Mouse (Mus musculus) cerebellum, postnatal 36 days (tissue): ENCODE results near the gene Fxr2.
"Not testable (repeated sequence)": the region's sequence is repeated elsewhere in the genome, so short reads cannot be mapped to it uniquely, and the experiment has no call there.

Source experiments
- DNase-seq, 2 experiments: peaks; one replicate each; pipeline ENCODE4 v3.0.0; 2021 to 2022; ENCODE audit warnings: mixed read lengths in 2 of 2

Gene Fxr2

DNA sequence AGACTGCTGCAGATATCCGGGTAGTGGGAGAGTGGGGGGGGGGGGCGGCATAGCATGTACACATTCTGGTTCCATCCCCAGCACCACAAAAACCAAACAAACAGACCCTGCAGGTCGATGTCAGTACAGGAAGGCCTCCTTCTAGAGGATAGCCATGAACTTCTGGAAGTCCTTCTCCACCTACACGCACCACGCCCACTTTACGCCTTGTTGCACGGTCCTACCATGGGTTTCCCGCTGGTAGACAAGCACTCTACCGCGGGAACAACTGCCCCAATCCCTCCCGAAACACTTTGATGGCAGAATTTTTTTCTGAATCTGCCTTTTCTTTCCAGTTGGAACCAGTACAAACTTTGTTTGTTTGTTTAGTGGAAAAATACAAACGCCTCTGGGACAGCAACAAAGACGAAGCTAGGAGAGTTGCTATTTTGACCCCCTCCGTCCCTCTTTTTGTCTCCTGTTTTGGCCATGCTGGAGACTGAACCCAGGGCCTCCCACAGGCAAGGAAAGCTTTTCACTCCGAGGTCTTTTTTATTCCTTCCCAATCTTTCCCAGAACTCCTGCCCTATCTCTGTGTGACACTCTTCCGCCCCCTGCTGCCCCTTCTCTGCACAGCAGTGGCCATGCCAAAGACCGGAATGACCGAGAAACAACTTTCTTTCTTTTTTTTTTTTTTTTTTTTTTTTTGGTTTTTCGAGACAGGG, 19.1 kb upstream of the Fxr2 start:
- DNase-seq: peak; percentile 85 to 87

DNA sequence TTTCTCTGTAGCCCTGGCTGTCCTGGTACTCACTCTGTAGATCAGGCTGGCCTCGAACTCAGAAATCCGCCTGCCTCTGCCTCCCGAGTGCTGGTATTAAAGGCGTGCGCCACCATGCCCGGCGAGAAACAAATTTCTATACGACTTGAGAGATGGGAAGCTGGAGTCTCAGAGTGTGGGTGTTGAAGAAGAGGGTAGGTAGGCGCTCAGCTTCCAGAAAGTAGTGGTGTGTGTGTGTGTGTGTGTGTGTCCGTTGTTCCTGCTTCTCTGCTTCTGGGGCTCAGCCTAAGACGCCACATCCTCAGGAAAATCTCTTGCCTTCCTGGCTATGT, 18.6 kb upstream of the Fxr2 start:
- DNase-seq: not testable (repeated sequence)

DNA sequence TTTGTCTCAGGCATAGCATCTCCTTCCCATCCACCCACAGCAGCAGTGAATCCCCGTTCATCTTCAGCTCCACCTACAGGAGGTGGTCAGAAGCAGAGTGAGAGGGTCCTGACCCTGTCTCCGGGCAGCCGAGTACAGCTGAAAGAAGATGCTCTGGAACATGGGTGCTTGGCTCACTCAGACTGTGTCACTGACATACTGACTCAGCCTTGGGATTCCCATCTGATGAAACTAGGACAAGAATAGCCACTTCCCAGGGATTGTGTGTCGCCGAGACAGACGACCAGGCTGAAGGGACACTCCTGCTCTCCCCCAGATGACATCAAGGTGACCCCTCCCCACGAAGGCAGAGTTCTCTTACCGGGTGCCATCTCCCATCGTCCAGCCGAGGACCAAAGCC, 16.0 kb upstream of the Fxr2 start:
- DNase-seq: no peak

DNA sequence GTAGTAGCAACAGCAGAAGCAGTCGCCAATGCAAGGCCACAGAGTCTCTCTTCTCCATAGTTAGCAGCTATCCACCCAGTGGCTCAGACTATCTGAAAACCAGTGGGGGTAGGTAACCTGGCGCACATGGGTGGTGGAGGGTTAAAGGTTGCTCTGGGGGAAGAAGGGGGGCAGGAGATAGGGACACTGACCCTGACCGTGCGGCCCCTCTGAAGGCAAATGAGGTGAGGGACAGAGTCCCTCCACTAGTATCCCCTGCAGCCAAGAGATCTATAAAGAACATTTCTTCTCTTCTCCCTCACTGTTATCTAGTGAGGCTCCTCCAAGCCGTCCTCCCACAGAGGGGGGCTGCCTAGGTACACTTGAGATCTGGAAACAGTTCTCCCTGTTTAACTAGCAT, 15.0 kb upstream of the Fxr2 start, which contains the start of gene Shbg:
Gene Shbg, minus strand, starts transcription at position 101 of the 400 bp plus-strand sequence.
- DNase-seq: no peak

DNA sequence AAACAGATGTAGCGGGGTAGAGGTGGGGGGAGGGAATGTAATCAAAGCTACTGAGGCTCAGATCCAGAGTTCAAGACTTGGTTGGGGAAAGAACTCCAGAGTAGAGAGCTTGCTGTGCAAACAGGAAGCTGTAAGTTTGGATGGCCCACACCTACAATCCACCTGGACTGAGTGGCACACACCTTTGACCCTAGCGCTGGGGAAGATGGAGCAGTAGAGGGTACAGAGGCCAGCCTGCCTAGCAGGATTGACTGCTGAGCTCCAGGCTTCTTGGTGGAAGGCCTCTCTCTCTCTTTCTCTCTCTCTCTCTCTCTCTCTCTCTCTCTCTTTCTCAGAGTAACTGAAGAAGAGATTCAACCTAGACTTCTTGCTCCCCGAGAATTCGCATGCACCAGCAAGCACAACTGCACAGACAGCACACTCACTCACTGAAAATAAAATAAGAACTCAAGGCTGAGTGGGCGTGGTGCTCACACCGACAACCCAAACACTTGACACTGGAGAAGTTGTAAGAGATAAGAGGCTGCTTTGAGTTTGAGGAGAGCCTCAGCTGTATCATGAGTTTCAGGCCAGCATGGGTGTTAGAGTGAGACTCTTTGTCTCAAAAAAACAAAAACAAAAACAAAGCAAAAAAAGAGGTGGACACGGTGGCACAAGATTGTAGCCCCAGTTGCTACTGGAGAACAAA, 12.3 kb upstream of the Fxr2 start:
- DNase-seq: no peak

DNA sequence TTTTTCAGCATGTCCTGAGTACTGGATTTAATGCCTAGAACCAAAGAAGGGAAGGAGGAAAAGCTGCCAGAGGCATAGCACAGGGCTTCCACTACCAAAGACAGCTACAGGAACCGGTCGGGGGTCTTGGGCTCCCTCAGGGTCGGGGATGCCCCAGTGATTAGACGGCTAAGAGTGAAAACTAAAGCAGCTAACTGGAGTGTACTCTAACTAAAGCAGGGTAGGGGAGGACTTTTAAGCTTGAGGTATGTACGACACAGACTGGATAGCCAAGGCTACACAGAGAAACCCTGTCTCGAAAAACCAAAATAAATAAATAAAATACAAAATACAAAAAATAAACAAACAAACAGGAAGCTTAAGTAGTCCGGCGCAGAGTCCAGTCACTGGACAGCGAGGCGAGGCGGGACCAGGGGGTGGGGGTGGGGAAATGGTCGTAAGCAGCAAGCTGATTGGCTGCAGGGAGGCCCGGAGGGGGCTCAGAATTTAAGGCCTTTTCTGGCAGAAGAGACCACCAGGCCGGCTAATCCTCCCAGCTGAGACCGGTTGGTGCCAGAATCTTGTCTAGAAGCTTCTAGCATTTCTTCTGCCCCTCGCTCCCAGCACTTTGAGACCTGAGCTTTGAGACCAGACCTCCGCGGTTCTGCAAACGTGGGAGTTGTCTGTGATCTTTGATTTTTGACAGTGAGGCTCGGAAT, 11.1 kb upstream of the Fxr2 start, which contains the start of gene Sat2:
Gene Sat2, plus strand, starts transcription at position 454 of the 698 bp plus-strand sequence.
- peak; percentile 64 for DNase-seq

DNA sequence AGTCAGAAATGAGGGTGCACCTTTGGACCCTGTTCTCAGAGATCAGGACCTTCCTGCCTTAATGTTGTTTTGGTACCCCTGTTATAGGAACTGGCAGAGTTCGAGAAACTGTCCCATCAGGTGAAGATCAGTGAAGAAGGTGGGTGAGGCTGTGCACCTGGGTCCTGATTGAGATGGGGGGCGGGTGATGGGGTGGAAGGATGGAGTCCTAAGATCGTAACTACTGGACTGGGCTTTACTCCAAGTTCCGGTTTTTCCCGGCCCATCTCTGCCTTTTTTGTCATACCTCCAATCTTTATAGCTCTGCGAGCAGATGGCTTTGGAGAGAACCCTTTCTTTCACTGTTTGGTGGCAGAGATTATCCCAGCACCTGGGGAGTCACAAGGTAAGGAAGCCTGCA, 10.4 kb upstream of the Fxr2 start:
- DNase-seq: peak; percentile 51 to 63

DNA sequence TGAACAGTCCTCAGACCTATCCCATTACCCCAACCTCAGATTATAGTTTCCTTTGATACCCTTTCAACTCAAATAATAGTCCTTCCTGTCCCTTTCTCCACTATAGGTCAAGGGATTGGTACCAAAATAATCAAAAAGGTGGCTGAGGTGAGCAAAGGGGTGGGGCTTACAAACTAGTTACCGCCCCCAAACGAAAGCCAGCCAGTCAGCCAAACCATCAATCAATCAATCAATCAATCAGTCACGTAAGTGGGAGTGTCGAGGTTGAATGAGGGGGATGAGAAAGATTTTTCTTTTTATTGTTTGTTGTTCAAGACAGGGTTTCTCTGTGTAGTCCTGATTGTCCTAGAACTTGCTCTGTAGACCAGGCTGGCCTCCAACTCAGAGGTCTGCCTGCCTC, 9.8 kb upstream of the Fxr2 start:
- DNase-seq: no peak

DNA sequence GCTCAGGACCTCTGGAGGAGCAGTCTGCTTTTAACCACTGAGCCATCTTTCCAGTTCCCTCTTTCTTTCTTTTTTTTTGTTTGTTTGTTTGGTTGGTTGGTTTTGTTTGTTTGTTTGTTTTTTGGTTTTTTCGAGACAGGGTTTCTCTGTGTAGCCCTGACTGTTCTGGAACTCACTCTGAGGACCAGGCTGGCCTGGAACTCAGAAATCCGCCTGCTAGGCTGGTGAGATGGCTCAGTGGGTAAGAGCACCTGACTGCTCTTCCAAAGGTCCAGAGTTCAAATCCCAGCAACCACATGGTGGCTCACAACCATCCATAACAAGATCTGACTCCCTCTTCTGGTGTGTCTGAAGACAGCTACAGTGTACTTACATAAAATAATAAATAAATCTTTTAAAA, 8.5 kb upstream of the Fxr2 start:
- DNase-seq: not testable (repeated sequence)

DNA sequence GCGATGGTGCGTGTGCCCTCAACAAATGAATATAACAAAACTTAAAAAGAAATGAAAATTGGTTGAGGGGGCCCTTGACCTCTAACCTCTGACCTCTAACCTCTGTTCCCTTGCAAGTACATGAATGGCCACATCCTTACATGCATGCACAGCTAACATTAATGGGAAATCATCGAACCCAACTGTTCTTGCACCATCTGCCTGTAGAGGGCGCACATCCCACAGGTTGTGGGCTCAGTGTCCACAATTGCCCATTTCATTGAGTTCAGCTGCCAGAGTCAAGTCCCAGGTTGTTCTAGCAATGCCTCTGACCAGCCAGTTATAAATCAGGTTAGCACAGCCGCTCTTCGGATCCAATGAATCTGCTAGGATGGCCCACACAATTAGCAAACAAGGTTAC, 4.5 kb upstream of the Fxr2 start:
- peak; percentile 85 to 90 for DNase-seq

DNA sequence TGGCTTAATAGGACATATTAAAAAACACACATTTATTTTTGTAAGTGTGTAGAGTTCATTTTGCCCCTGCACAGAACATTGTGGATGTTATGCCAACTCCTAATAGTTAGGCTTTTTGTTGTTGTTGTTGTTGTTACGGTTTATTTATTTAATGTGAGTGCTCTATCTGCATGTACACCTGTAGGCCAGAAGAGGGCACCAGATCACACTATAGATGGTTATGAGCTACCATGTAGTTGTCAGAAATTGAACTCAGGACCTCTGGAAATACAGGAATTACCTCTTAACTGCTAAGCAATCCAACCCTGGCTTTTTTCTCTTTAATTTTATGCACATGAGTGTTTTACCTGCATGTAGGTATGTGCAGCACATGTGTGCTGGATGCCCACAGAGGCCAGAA, 3.0 kb upstream of the Fxr2 start:
- DNase-seq: no peak

DNA sequence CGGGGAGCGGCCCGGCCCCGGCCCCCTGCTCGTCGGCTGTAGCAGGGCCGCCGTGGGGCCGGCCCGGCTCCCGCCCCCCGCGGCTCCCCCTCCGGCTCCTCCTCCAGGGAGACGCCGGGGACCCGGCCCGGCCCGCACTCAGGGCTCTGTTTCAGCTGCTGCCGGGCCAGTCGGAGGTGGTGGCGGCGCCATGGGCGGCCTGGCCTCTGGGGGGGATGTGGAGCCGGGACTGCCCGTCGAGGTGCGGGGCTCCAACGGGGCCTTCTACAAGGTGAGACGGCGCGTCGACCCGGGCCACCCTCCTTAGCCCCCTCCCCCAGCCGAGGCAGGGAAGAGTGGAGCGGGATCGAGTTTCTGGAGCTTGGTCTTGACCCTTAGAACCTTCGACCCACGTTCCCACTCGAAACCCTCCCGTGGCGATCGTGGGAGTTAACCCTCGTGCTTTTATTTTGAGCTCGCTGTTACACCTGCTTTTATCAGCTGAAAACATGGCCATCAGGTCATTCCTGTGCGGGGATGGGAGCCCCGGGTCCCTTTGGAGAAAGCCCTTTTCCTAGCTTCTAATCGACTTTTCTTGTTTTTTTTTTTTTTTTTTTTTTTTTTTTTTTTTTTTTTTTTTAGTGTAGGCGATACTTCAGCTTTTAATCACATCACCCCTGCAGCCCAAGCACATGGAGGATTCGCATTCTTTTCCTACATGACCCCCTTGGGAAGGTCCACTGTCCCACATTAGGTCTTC, 507 bp downstream of the Fxr2 start:
- DNase-seq: no peak

DNA sequence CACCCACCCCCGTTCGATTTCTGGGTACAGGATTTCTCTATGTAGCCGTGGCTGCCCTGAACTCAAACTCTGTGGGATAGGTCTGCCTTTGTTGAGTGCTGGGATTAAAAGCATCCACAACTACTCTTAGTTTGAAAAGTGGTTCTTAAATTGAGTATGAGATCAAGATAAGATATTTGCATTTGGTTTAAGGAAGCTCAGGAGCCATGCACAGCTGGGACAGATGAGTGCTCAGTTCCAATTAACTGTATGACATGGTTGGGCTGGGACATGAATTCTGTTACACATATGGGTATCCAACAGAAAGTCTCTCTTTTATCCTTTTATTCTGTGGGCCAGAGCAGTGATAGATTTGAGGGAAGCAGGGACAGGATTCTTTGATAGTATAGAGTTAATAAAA, 2.7 kb downstream of the Fxr2 start:
- DNase-seq: no peak

DNA sequence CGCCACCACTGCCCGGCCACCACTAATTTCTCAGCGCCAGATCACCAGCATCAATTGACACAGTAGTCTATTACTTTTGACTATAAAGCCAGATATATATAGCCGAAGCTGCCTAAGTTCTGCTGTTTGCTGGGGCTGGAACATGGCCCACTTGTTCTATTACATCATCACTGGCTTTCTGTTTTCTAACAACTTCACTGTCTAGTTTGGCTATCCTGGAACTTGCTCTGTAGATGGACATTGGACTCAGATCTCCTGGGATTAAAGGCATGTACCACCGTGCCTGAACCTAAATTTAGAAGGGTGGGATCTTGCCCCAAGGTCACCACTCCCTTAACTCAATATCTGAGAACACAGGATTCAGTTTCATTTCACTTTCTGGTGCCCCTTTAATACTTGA, 13.1 kb downstream of the Fxr2 start:
- no peak for DNase-seq

DNA sequence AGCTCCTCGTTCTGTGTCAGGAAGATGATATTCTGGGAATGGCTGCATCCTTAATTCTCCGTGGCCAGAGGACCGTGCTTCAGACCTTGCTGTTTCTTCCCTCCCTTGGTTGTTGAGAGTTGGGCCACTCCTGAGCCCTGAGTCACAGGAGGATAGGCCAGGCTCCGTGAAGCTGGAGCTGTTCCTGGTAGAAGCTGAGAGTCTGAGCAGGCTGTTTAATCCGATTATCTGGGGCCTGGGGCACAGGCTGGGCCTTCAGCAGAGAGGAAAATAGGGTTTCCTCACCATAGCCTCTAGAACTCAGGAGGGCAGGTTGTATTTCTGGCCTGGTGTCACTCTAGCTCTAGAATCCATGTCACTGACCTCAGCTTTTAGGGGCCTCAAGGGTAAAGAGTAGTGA, 20.6 kb downstream of the Fxr2 start:
- DNase-seq: no peak

DNA sequence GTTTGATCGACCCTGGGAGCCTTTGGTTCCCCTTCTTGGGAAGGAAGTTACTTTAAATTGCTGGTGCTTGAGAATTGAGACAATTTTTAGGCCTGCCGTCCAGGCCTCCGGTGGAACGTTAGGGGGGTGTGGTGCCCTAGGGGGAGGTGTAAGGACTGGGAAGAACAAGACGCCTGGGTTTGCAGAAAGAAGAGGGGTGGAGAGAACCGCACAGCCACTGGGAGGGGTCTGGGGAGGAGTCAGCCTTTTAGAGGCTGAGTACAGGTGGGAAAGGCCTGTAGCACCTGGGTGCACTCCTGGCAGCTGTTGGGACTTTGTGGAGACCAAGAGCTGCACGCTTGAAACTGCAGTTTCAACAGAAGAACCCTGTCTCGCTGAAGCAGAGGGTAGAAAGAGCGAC, 22.0 kb downstream of the Fxr2 start:
- no peak for DNase-seq

DNA sequence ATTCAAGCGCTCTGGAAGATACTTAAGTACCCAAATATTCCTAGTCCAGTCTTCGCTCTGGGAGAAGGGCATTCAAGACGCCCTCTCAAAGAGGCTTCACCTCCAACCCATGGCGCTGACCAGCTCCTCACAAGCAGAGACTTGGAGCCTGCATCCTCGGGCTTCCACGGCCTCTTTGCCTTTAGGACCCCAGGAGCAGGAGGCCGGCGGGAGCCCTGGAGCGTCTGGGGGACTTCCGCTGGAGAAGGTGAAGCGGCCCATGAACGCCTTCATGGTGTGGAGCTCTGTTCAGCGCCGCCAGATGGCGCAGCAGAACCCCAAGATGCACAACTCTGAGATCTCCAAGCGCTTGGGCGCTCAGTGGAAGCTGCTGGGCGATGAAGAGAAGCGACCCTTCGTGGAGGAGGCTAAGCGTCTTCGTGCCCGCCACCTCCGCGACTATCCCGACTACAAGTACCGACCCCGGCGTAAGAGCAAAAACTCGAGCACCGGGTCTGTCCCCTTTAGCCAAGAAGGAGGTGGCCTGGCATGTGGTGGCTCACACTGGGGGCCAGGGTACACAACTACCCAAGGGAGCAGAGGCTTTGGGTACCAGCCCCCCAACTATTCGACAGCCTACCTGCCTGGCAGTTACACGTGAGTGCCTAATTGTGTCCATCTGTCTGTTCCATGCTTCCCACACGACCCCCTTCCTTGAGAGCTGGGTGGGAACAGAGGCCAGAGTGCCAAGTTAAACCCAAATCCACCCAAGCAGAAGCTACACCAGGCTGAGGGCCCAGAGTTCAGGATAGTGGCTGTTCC, 22.7 kb downstream of the Fxr2 start, which contains the start of gene Sox15:
Gene Sox15, plus strand, starts transcription at position 51 of the 801 bp plus-strand sequence.
- peak; percentile 74 to 76 for DNase-seq

DNA sequence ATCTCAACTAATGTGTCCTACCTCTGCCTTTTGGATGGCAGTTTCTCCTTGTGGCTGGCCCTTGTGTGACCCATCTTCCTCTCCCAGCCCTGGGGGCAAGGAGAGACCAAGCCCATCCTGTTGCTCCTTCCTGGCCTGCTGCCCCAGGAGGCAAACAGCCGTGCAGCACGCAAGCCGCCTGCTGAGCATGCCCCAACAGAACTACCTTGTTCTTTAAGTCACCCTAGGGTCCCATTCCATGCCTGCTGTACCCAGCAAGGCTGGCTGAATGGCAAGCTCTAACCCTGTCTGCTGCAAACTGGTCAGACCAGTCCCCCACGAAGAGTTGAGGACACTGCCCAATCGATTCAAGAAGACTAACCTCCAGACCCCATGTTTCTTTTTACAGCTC, 23.3 kb downstream of the Fxr2 start:
- DNase-seq: no peak

DNA sequence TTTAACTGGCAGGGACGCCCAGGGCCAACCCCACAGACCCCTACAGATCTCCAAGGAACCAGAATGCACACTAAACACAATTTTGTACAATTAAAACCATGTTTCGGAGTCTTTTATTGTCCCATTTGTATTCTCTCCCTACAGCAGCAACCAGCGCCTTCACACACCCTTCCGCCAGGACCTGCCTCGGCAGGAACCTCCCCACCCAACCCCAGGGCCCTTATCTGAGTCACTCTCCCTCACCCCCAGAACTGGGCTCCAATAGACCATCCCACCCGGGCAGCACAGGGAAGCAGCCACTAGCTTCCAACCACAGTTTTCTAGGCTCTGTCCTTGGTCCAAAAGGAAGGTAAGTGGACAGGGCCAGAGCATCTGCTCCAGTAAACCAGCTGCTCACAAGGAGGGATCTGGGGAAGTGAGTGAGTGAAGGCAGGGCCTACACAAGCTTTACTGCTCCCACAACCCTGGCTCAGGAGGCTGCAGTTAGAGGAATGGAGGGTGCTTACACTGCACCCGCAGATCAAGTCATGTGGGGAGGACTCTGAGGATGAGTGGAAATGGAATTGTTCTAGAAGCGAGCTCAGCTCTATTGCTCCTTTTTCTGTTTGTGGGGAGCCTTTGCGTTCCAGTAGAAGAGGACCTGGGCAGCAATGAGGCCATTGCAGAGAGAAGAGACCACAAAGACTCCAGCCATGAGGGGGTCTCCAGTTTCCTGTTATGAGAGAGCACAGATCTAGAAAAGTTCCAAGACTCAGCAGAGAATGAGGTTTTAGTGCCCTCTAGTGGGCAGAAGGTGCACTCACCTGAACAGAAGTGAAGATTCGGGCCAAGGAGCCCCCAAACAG, 24.0 kb downstream of the Fxr2 start:
- DNase-seq: peak; percentile 43 to 58

DNA sequence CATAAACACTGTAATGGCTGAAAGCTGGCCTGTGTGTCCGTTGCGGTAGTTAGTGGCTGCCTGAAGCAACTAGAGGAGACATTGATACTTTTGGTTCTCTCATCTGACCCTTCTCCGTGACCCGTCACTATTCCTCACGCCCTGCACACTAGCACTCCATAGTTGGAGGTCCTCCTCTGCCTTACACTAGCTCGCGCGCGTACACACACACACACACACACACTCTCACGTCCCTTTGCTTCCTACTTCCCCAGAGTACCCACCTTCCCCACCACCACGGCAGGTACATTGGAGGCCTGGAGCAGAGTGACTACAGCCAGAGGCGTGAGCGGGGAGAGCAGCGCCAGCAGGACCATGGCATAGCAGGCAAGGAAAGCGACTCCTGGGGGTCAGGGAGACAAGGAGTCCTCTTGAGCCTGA, 24.7 kb downstream of the Fxr2 start:
- no peak for DNase-seq

DNA sequence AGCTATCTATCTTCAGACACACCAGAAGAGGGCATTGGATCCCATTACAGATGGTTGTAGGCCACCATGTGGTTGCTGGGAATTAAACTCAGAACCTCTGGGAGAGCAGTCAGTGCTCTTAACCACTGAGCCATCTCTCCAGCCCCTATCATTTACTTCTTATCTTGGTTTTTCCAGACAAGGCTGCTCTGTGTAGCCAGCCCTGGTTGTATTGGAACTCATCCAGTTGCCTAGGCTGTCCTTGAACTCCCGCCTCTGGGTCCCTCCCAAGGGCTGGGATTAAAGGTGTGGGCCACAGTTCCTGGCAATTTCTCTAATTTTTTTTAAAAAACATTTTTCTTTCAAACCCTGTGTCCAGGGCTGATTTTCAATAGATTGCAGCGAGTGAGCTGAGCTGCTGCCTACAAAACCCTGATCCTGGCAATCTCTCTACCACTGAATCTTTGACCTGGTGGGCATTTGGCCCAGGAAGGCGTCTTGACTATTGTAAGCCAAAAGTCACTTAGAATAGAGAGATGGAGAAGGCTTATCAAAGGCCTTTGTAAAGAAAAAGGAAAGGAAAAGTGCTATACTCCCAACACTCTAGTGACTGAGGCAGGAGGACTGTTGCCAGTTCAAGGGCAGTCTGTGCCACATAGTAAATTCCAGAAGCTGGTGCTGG, 28.6 kb downstream of the Fxr2 start:
- DNase-seq: no peak
